Mouse (Mus musculus): Measurements from ENCODE around the gene Smim7.

Smim7 gene

DNA sequence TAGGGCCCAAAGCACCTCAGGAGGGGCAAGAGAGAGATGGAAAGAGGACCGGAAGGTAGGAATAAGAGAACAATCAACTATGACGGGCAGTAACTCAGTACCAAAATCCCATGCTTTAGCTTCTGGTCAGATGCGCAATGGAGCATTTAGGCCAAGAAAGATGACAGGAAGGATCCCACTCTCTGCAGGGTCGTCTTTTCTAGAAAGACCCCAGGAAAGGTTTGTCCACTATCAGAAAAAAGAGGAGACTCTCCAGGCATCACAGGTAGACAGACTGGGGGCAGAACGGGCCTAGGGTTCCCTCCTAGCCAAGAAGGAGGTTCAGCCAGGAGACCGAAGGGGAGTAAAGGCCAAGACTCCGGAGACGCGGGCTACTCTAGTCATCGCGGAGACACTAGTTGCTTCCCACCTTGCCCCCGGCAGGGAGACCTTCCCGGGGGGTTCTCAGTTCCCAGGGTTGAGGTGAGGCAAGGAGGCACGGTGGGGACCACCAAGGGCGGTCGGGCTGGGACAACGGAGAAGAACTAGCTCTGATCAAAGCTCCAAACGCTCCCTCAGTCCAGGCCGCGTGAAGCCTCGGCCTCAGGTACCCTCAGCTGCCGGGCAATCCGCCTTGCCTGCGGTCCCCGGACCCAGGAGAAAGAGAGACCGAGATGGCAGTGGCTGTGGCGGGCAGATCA is 23.6 kb downstream of the Smim7 start:
- no peak for ATAC-seq (ENCODE audit: low TSS enrichment)

DNA sequence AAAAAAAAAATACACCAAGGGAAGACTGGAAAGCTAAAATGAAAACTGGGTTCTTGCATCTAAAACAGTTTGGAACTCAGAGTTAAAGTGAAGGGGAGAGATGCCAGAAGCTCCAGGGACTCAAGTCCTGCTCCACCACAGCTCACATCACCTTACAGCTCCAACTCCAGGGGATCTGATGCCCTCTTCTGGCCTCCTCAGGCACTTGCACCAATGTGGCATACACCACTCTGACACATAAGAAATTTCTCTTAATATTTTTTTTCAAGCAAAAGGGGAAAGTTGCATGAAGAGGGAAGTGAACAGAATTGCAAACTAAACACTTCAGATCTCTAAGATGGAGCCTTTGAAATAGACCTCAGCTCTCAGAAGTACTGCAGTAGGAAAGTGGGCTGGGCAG is 31.7 kb downstream of the Smim7 start:
- no peak for ATAC-seq (ENCODE audit: low TSS enrichment)

DNA sequence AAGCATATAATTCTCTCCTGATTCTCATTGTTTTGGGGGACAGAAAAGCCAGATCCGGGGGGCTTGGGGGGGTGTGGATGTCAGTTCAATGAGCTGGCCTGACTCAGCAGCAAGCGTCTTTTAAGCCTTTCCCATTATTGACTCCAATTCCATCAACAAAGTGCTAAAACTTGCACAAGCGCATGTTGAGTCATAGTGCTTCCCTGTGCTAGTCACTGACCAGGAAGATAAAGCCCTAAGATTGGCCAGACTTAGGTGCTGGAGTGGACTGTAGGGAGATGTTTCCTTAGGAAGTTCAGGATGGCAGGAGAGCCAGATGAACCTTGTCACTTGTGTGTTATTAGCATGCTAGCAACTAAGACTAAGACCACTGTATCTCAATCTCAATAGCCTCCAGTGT is 36.0 kb downstream of the Smim7 start:
- no peak for ATAC-seq (ENCODE audit: low TSS enrichment)

DNA sequence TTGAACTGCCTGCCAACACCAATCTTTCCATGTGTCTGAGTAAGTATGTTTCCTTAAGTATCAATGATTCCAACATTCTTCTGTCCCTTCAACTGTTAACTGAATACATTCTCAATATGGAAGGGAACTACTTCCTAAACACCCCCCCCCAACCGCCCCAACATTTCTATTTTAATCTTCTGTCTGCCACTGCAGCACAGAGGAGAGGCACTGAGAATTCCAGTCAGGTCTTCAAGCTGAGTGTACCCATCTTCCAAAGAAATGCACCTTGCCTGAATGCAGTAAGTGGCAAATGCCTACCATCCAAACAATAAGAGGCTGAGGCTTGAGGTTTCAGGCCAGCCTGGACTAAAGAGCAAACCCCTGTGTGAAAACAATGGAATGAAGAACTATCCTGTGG is 38.8 kb downstream of the Smim7 start:
- peak; percentile 81 for ATAC-seq (ENCODE audit: low TSS enrichment)

DNA sequence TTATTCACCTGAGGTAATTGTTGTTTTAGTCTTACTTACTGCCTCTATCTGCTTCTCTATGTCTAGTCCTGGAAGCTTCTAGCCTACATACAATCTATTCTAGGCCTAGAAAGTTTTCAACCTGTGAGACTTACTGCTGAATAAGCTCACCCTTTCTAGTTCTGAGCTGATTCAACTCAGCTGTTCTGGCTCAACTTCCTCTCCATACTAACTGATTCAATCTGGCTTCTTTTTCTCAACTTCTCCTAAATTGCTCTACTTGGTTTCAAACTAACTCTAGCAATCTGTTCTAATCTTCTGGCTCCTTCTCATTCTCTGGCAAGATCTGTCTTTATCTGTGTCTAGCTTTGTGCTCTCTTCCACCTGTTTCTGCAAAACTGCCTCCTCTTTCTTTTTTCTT is 49.0 kb downstream of the Smim7 start:
- ATAC-seq (ENCODE audit: low TSS enrichment), result no peak

DNA sequence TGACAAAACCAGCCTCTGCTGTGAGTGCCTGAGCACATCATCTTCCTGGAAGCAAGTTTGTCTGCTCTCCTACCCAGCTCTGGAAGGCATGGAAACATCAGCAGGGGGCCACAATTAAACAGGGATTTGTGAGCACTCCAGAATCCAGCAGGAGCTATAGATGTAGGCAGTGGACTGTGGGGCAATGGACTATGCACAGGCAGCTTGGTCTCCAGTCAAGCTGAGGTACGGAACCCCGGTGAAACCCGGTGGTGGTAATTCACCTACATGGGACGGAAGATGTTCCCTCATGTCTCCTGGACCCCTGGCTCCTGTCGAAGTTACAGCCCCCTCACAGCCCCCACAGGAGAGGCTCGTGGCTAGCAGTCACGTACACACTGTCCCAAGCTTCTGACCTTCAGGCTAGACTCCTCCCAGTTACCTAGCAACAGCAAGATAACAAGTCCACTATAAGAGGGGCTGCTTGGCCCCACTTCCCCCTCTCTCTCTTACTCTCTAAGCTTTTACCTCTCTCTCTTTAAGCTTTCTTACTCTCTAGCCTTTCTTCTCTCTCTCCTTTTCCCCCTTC is 53.4 kb downstream of the Smim7 start:
- ATAC-seq (ENCODE audit: low TSS enrichment), result no peak
